Mouse (Mus musculus): Measurements from ENCODE around the gene Pak4.

Pak4 gene

GRCm38 (mm10) chr7:28595751-28596435 is 2.1 kb downstream of the Pak4 start:
- in situ Hi-C loops (cut with MboI; ENCODE audit: low pct_unique_long_range_greater_than_20kb in 1 of 2, low sequenced_read_pairs in 2 of 2, unreplicated experiment in 1 of 2) = no loop called here

GRCm38 (mm10) chr7:28593206-28594111 is 4.5 kb downstream of the Pak4 start:
- in situ Hi-C loops (cut with MboI; ENCODE audit: low pct_unique_long_range_greater_than_20kb in 1 of 2, low sequenced_read_pairs in 2 of 2, unreplicated experiment in 1 of 2) = loop anchor here in 1 of 2 experiments (5.0 kb wide), 1 partner anchor 106 kb away; no protein-coding TSS in a partner anchor

GRCm38 (mm10) chr7:28591862-28592261 is 6.1 kb downstream of the Pak4 start:
- in situ Hi-C loops (cut with MboI; ENCODE audit: low pct_unique_long_range_greater_than_20kb in 1 of 2, low sequenced_read_pairs in 2 of 2, unreplicated experiment in 1 of 2) = loop anchor here in 1 of 2 experiments (5.0 kb wide), 1 partner anchor 105 kb away; no protein-coding TSS in a partner anchor

- in situ Hi-C loops (cut with MboI; ENCODE audit: low pct_unique_long_range_greater_than_20kb in 1 of 2, low sequenced_read_pairs in 2 of 2, unreplicated experiment in 1 of 2) = no loop called here
Measured at GRCm38 (mm10) chr7:28587644-28588043, 10.3 kb downstream of the Pak4 start.

GRCm38 (mm10) chr7:28586663-28587411 is 11.1 kb downstream of the Pak4 start:
- in situ Hi-C loops (cut with MboI; ENCODE audit: low pct_unique_long_range_greater_than_20kb in 1 of 2, low sequenced_read_pairs in 2 of 2, unreplicated experiment in 1 of 2) = no loop called here

- in situ Hi-C loops (cut with MboI; ENCODE audit: low pct_unique_long_range_greater_than_20kb in 1 of 2, low sequenced_read_pairs in 2 of 2, unreplicated experiment in 1 of 2) = no loop called here
Measured at GRCm38 (mm10) chr7:28585001-28585400, 13.0 kb downstream of the Pak4 start.

- in situ Hi-C loops (cut with MboI; ENCODE audit: low pct_unique_long_range_greater_than_20kb in 1 of 2, low sequenced_read_pairs in 2 of 2, unreplicated experiment in 1 of 2) = no loop called here
Measured at GRCm38 (mm10) chr7:28584468-28584867, 13.5 kb downstream of the Pak4 start.

GRCm38 (mm10) chr7:28583570-28584344 is 14.2 kb downstream of the Pak4 start:
- in situ Hi-C loops (cut with MboI; ENCODE audit: low pct_unique_long_range_greater_than_20kb in 1 of 2, low sequenced_read_pairs in 2 of 2, unreplicated experiment in 1 of 2) = no loop called here

GRCm38 (mm10) chr7:28582841-28583240 is 15.1 kb downstream of the Pak4 start:
- in situ Hi-C loops (cut with MboI; ENCODE audit: low pct_unique_long_range_greater_than_20kb in 1 of 2, low sequenced_read_pairs in 2 of 2, unreplicated experiment in 1 of 2) = no loop called here

GRCm38 (mm10) chr7:28581721-28582120 is 16.3 kb downstream of the Pak4 start:
- in situ Hi-C loops (cut with MboI; ENCODE audit: low pct_unique_long_range_greater_than_20kb in 1 of 2, low sequenced_read_pairs in 2 of 2, unreplicated experiment in 1 of 2) = no loop called here

GRCm38 (mm10) chr7:28579826-28580225 is 18.2 kb downstream of the Pak4 start:
- in situ Hi-C loops (cut with MboI; ENCODE audit: low pct_unique_long_range_greater_than_20kb in 1 of 2, low sequenced_read_pairs in 2 of 2, unreplicated experiment in 1 of 2) = no loop called here

GRCm38 (mm10) chr7:28578543-28579053 is 19.4 kb downstream of the Pak4 start:
- in situ Hi-C loops (cut with MboI; ENCODE audit: low pct_unique_long_range_greater_than_20kb in 1 of 2, low sequenced_read_pairs in 2 of 2, unreplicated experiment in 1 of 2) = no loop called here

- in situ Hi-C loops (cut with MboI; ENCODE audit: low pct_unique_long_range_greater_than_20kb in 1 of 2, low sequenced_read_pairs in 2 of 2, unreplicated experiment in 1 of 2) = no loop called here
Measured at GRCm38 (mm10) chr7:28577826-28578542, 20.0 kb downstream of the Pak4 start.

- in situ Hi-C loops (cut with MboI; ENCODE audit: low pct_unique_long_range_greater_than_20kb in 1 of 2, low sequenced_read_pairs in 2 of 2, unreplicated experiment in 1 of 2) = no loop called here
Measured at GRCm38 (mm10) chr7:28576271-28576914, 21.6 kb downstream of the Pak4 start.

GRCm38 (mm10) chr7:28575597-28575996 is 22.4 kb downstream of the Pak4 start:
- in situ Hi-C loops (cut with MboI; ENCODE audit: low pct_unique_long_range_greater_than_20kb in 1 of 2, low sequenced_read_pairs in 2 of 2, unreplicated experiment in 1 of 2) = no loop called here

- in situ Hi-C loops (cut with MboI; ENCODE audit: low pct_unique_long_range_greater_than_20kb in 1 of 2, low sequenced_read_pairs in 2 of 2, unreplicated experiment in 1 of 2) = no loop called here
Measured at GRCm38 (mm10) chr7:28573236-28573635, 24.7 kb downstream of the Pak4 start.

GRCm38 (mm10) chr7:28572689-28573088 is 25.3 kb downstream of the Pak4 start:
- in situ Hi-C loops (cut with MboI; ENCODE audit: low pct_unique_long_range_greater_than_20kb in 1 of 2, low sequenced_read_pairs in 2 of 2, unreplicated experiment in 1 of 2) = no loop called here
